Mouse (Mus musculus): ENCODE measurements around the gene Mre11a. TPM values are rescaled to one million over a fixed set of nuclear protein-coding genes. Genes with fewer than 3 reads are reported as not detected.

Gene Mre11a
- polyA plus RNA-seq, 1 experiment: 7.8 TPM

- Histone ChIP-seq H3K36me3 (ENCODE audit: control insufficient read depth, insufficient read depth) (no peaks in the 10 kb centered on the region), H3K4me3 (no peak overlapping the region), H3K79me2 (ENCODE audit: control insufficient read depth, insufficient read depth) (no peaks in the 10 kb centered on the region), H3K27me3 (ENCODE audit: control insufficient read depth, insufficient read depth, insufficient read length) (no peaks in the 10 kb centered on the region), H3K4me2 (ENCODE audit: low read depth) (peak overlapping the region; percentile 51), H3ac (ENCODE audit: control insufficient read depth, insufficient read length) (peak overlapping the region; percentile 20)
- no peak for TF ChIP-seq MAX (IDR thresholded peaks at IDR 0.05; ENCODE audit: low read depth)
- TF ChIP-seq E2F4 (IDR thresholded peaks at IDR 0.05; ENCODE audit: insufficient read depth): no peak
- TF ChIP-seq MYOG (IDR thresholded peaks at IDR 0.05; ENCODE audit: control insufficient read depth in 1 of 3, insufficient read depth in 1 of 3, insufficient read length in 2 of 3, low read depth in 2 of 3): peak in 1 of 3 experiments; percentile 1
- TF ChIP-seq CEBPB (IDR thresholded peaks at IDR 0.05; ENCODE audit: insufficient read depth, poor library complexity, severe bottlenecking): no peak
- TF ChIP-seq SRF (IDR thresholded peaks at IDR 0.05; ENCODE audit: control insufficient read depth, insufficient read length, low read depth): no peak
- TF ChIP-seq REST (IDR thresholded peaks at IDR 0.05; ENCODE audit: insufficient read depth, insufficient read length): no peak
- no peak for TF ChIP-seq MYOD1 (IDR thresholded peaks at IDR 0.05; ENCODE audit: control insufficient read depth in 1 of 3, insufficient read length in 2 of 3, low read depth in 2 of 3)
These were observed 32.9 kb upstream of the Mre11a start for GRCm38 (mm10) chr9:14751503-14752000.

GRCm38 (mm10) chr9:14752001-14752522, 32.4 kb upstream of the Mre11a start, which contains the start of gene Fut4:
Gene Fut4, minus strand, starts transcription at chr9:14752393.
- Histone ChIP-seq H3ac (ENCODE audit: control insufficient read depth, insufficient read length) (peak within 1 kb of the TSS; percentile 20), H3K27me3 (ENCODE audit: control insufficient read depth, insufficient read depth, insufficient read length) (no peaks in the 10 kb centered on the region), H3K36me3 (ENCODE audit: control insufficient read depth, insufficient read depth) (no peaks in the 10 kb centered on the region), H3K4me3 (no peak within 1 kb of the TSS), H3K79me2 (ENCODE audit: control insufficient read depth, insufficient read depth) (no peaks in the 10 kb centered on the region), H3K4me2 (ENCODE audit: low read depth) (peak within 1 kb of the TSS; percentile 51)
- TF ChIP-seq MYOD1 (IDR thresholded peaks at IDR 0.05; ENCODE audit: control insufficient read depth in 1 of 3, insufficient read length in 2 of 3, low read depth in 2 of 3): peak in 1 of 3 experiments; percentile 37
- TF ChIP-seq MYOG (IDR thresholded peaks at IDR 0.05; ENCODE audit: control insufficient read depth in 1 of 3, insufficient read depth in 1 of 3, insufficient read length in 2 of 3, low read depth in 2 of 3): no peak

GRCm38 (mm10) chr9:14753947-14754346, 30.5 kb upstream of the Mre11a start:
- no peak overlapping the region for H3K4me3 ChIP-seq
- no peak overlapping the region for H3K4me2 ChIP-seq (ENCODE audit: low read depth)
- H3K36me3 ChIP-seq (ENCODE audit: control insufficient read depth, insufficient read depth): no peaks in the 10 kb centered on the region
- TF ChIP-seq POLR2AphosphoS2 (IDR thresholded peaks at IDR 0.05; ENCODE audit: insufficient read length, low read depth) (no peak), CEBPB (IDR thresholded peaks at IDR 0.05; ENCODE audit: insufficient read depth, poor library complexity, severe bottlenecking) (no peak), MAX (IDR thresholded peaks at IDR 0.05; ENCODE audit: low read depth) (no peak), MYOG (IDR thresholded peaks at IDR 0.05; ENCODE audit: control insufficient read depth in 1 of 3, insufficient read depth in 1 of 3, insufficient read length in 2 of 3, low read depth in 2 of 3) (no peak), E2F4 (IDR thresholded peaks at IDR 0.05; ENCODE audit: insufficient read depth) (no peak), MYOD1 (IDR thresholded peaks at IDR 0.05; ENCODE audit: control insufficient read depth in 1 of 3, insufficient read length in 2 of 3, low read depth in 2 of 3) (no peak), SRF (IDR thresholded peaks at IDR 0.05; ENCODE audit: control insufficient read depth, insufficient read length, low read depth) (no peak), TCF3 (IDR thresholded peaks at IDR 0.05; ENCODE audit: insufficient read length, low read depth) (no peak), USF1 (IDR thresholded peaks at IDR 0.05; ENCODE audit: low read depth) (no peak), TCF12 (IDR thresholded peaks at IDR 0.05; ENCODE audit: insufficient read depth, poor library complexity, severe bottlenecking) (no peak), REST (IDR thresholded peaks at IDR 0.05; ENCODE audit: insufficient read depth, insufficient read length) (no peak), POLR2A (IDR thresholded peaks at IDR 0.05; ENCODE audit: insufficient read length, low read depth) (no peak)
- no peaks in the 10 kb centered on the region for H3K79me2 ChIP-seq (ENCODE audit: control insufficient read depth, insufficient read depth)
- no peak overlapping the region for H3ac ChIP-seq (ENCODE audit: control insufficient read depth, insufficient read length)
- H3K27me3 ChIP-seq (ENCODE audit: control insufficient read depth, insufficient read depth, insufficient read length): no peaks in the 10 kb centered on the region

GRCm38 (mm10) chr9:14754469-14754868, 30.0 kb upstream of the Mre11a start:
- Histone ChIP-seq H3K4me2 (ENCODE audit: low read depth) (no peak overlapping the region), H3K4me3 (no peak overlapping the region), H3ac (ENCODE audit: control insufficient read depth, insufficient read length) (no peak overlapping the region), H3K27me3 (ENCODE audit: control insufficient read depth, insufficient read depth, insufficient read length) (no peaks in the 10 kb centered on the region), H3K79me2 (ENCODE audit: control insufficient read depth, insufficient read depth) (no peaks in the 10 kb centered on the region), H3K36me3 (ENCODE audit: control insufficient read depth, insufficient read depth) (no peaks in the 10 kb centered on the region)
- TF ChIP-seq REST (IDR thresholded peaks at IDR 0.05; ENCODE audit: insufficient read depth, insufficient read length) (no peak), TCF3 (IDR thresholded peaks at IDR 0.05; ENCODE audit: insufficient read length, low read depth) (no peak), MYOD1 (IDR thresholded peaks at IDR 0.05; ENCODE audit: control insufficient read depth in 1 of 3, insufficient read length in 2 of 3, low read depth in 2 of 3) (no peak), MAX (IDR thresholded peaks at IDR 0.05; ENCODE audit: low read depth) (no peak), E2F4 (IDR thresholded peaks at IDR 0.05; ENCODE audit: insufficient read depth) (no peak), POLR2A (IDR thresholded peaks at IDR 0.05; ENCODE audit: insufficient read length, low read depth) (no peak)

- Histone ChIP-seq H3K79me2 (ENCODE audit: control insufficient read depth, insufficient read depth) (no peaks in the 10 kb centered on the region), H3K36me3 (ENCODE audit: control insufficient read depth, insufficient read depth) (no peaks in the 10 kb centered on the region), H3K4me2 (ENCODE audit: low read depth) (peak overlapping the region; percentile 46), H3K4me3 (no peak overlapping the region), H3K27me3 (ENCODE audit: control insufficient read depth, insufficient read depth, insufficient read length) (no peaks in the 10 kb centered on the region), H3ac (ENCODE audit: control insufficient read depth, insufficient read length) (no peak overlapping the region)
- TF ChIP-seq POLR2AphosphoS2 (IDR thresholded peaks at IDR 0.05; ENCODE audit: insufficient read length, low read depth) (no peak), MAX (IDR thresholded peaks at IDR 0.05; ENCODE audit: low read depth) (no peak), MYOG (IDR thresholded peaks at IDR 0.05; ENCODE audit: control insufficient read depth in 1 of 3, insufficient read depth in 1 of 3, insufficient read length in 2 of 3, low read depth in 2 of 3) (no peak), MYOD1 (IDR thresholded peaks at IDR 0.05; ENCODE audit: control insufficient read depth in 1 of 3, insufficient read length in 2 of 3, low read depth in 2 of 3) (no peak), REST (IDR thresholded peaks at IDR 0.05; ENCODE audit: insufficient read depth, insufficient read length) (no peak), SRF (IDR thresholded peaks at IDR 0.05; ENCODE audit: control insufficient read depth, insufficient read length, low read depth) (no peak), TCF3 (IDR thresholded peaks at IDR 0.05; ENCODE audit: insufficient read length, low read depth) (no peak), TCF12 (IDR thresholded peaks at IDR 0.05; ENCODE audit: insufficient read depth, poor library complexity, severe bottlenecking) (no peak), POLR2A (IDR thresholded peaks at IDR 0.05; ENCODE audit: insufficient read length, low read depth) (no peak)
These were observed 25.9 kb upstream of the Mre11a start for GRCm38 (mm10) chr9:14758590-14758989.

All from myocyte (in vitro differentiated cells).